Mouse (Mus musculus) gastrocnemius, postnatal 36 days (tissue): ENCODE data around the gene Des. TPM values are rescaled to one million over a fixed set of nuclear protein-coding genes. Genes with fewer than 3 reads are reported as not detected.

Experiments used
- DNase-seq, 2 experiments: peaks; one replicate each; pipeline ENCODE4 v3.0.0; 2022
- intact Hi-C: fragments of 180-260 bp; cut with DNase I; formaldehyde crosslinking; loops from one replicate; pipeline ENCODE4 v1.15.1; 2025
- total RNA-seq, 2 experiments: library from RNA; stranded (reverse); gene quantifications; 2 replicates each; pipeline ENCODE4 v1.2.3; 2021

Gene Des
- total RNA-seq, 2 experiments from 2014 or later, result 1,843 to 1,948 TPM

DNA sequence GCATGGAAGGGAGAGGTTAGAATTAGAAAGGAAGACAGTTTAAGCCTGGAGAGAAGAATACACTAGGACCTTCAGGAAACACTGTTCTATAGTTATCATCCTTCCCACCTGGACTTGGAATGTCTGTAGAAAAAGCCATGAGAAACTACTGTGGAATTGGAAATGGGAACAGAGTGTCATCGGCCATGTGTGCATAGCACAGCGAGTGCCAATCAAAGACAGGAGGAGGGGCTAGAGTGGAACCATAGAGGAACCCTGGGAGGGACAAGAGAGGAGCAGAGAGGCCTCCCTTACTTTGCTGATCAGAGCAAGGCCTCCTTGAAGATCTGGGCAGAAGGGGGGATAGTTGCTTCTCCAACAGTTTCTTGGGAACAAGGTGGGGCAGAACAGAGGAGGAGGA, 19.1 kb downstream of the Des start:
- DNase-seq, result peak in 1 of 2 experiments; percentile 5
- intact Hi-C loops, result no loop called here

DNA sequence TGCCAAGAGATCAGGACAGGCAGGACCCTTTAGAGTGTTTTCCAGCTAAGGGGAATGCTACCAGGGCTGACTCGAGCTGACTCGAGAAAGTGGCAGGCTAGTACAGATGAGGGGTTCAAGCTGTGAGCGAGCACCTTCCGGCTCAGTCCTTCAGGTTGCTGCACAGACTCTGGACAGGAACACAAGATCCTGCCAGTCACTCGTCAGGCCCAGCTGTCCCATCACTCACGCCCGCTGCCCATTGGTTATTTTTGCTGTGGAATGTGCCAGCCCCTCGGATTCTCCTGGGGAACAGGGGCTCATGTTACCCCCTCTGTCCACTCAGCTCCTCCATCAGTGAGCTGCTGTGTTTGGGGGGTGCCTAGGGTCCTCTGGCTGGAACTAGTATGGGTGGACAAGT, 19.8 kb downstream of the Des start:
- peak; percentile 54 to 60 for DNase-seq
- intact Hi-C loops, result no loop called here

DNA sequence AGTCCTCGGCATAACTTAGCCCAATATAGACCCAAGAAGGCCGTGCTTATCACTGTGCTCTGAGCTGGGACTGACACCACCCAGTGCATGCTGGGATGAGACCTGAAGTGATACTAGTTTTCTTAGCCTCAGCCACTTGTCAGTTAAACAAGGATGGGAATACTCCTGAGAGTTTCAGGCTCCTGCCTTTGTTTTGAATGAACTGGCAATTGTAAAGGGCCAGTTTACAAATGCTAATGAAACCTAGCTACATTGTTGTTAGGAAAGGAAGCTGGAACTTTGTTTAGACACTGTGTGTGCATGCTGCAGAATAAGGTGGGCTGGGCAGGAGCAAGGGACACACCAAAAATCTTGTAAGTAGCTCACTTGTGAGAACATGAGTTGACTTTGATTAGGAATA, 20.8 kb downstream of the Des start:
- DNase-seq, result no peak
- intact Hi-C loops, result no loop called here

DNA sequence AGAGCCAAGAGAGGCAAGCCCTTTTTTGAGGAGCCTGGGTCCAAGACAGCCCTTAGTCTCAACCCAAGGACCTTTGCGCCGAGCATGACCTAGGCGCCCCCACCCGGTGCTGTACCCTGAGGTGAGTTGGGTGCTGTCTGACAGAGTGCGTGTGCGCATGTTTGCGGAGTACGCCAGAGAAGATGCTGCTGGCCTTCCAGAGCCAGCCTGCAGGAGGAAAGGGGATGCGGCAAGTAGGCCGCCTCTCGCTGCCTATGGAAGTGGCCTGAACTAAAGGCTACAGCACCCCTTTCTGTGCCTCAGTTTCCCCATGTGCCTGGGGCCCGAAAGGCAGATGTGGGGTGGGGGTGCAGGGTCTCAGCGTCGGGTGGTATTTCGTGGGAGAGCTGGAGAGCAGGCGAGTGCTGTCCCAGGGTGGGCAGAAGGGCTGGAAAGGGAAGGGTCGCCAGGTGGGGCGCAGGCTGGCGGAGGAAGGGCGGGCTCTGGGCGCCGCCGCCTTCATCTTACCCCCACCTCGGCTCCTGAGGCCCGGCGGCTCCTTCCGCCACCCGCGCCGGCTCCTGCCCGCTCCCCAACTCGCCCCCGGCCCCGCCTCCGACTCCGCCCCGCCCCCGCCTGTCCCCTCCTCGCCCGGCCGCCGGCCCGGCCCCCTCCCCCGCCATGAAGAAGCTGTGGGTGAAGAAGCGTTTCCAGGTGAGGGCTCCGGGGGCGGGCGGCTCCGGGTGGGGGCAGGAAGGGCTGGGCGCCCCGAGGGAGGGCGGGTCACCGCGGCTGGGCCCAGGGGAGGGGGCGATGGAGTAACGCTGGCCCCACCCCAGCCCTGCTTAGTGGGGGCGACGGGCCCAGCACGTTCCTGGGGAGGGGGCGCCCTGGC, 21.6 kb downstream of the Des start:
- DNase-seq, result peak in 1 of 2 experiments; percentile 21
- intact Hi-C loops, result no loop called here

DNA sequence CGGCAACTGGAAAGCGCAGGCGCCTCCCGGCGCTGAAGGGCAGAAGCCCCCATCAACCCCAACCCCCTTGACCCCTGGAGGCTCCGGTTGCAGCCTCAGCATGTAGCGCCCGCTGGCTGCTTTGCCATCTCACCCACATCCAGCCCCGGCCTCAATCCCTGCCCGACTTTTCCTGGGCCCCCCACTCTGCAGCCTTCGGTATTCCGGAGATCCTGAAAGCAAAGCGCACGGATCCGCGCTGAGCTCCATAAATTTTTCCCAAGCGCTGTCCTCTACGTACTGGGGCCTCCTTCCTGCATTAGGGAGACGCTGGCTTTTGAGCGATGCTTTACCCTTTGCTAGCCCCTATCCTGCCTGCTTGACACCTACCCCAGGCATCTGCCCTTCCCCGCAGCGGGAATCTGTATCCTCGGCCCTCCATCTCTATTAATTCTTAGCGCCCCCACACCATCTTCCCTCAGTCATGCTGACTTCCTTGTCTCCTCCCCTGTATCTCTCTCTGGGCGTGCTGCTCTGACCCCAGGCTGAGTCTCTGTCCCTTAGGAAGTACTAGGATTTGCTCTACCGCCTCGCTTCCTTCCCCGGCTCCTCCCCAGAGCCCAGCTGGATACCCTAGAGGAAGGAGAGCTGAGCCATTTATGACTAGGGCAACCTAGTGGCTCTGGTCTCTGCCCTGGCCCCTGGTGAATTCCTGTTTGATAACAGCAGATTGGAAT, 22.4 kb downstream of the Des start:
- intact Hi-C loops, result no loop called here

DNA sequence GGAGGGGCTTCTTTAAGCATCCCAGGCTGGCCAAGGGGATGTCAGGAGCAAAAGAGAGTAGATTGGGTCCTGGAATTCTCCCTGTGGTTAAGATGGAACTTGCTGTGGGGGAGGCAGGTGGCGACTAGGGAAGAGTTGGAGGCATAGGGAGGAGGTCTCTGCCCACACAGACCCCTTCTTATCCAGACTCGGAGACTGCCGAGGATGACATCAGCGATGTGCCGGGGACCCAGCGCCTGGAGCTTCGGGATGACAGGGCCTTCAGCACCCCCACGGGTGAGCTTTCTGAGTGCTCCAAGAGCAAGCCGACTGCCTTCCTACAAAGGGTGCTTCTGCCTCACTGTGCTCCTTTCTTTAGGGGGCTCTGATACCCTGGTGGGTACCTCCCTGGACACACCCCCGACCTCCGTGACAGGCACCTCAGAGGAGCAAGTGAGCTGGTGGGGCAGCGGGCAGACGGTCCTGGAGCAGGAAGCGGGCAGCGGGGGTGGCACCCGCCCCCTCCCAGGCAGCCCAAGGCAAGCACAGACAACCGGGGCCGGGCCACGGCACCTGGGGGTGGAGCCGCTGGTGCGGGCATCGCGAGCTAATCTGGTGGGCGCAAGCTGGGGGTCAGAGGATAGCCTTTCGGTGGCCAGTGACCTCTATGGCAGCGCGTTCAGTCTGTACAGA, 24.5 kb downstream of the Des start:
- intact Hi-C loops, result no loop called here
- DNase-seq, result no peak

More for the DNA sequence above, 22.4 kb downstream of the Des start:
- DNase-seq, result peak in 1 of 2 experiments; percentile 20

DNA sequence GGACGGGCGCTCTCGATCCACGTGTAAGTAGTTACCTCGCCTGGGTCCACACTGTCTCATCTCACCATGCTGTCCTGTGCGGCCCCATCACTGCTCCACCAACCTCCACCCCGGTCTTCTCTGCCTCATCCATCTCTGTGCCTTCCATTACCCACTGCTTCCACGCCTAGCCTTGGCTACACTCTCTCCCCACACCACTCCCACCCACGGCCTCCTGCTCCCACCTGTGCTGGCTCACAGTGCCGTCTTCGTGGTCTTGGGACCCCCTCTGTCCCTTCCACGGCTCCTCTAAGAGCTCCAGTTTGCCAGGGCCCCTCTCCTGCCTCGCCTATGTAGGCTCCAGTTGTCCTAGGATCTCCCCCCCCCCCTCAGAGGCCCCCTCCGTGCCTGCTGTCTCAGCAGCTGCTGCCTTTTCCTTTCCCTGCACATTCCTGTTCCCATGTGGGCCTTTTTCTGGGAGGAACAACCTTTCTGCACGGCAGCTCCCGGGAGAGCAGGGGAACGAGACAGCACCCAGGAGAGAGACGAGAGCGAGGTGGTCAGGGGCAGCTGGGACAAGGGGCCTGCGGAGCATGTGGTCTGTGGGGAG, 25.1 kb downstream of the Des start:
- intact Hi-C loops, result no loop called here
- DNase-seq, result no peak

DNA sequence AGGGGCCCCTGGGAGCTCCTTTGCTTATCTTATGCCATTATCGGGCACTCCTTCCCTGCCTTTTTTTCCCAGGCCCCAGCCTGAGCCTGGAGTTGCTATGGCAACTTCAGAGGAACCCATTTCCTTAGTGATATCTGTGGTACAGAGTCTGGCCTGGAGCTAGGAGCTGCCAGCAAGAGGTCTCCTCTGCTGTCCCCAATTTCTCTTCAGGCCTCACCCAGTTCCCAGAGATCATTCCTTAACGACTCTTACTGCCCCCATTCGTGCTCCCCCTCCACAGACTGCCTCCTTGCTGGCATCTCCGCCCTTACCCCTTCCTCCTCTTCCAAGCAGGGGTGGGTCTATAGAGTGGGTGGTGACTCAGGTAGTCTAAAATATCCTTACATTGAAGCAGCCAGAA, 26.0 kb downstream of the Des start:
- intact Hi-C loops, result no loop called here
- no peak for DNase-seq

DNA sequence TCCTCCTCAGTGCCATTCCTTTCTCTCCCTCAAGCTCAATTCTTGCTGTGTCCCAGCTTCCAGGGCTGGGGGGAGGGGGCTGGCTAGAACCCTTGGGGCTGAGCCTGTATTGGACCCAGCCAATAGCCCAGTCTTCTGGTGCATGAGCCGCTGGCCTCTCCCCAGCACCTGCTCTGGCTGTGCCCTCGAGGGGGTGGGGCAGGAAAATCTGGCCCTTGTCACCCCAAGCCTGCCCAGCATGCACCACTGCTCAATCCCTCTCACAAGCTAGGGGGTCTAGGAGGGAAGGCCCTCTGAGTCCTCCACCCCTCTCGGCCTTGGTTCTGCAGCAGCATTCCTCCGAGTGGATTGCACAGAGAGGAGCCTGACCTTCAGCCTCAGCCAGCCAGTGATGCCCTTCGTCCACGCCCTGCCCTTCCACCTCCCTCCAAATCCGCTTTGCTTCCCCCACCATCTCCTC, 27.4 kb downstream of the Des start:
- peak in 1 of 2 experiments; percentile 35 for DNase-seq
- intact Hi-C loops, result no loop called here

DNA sequence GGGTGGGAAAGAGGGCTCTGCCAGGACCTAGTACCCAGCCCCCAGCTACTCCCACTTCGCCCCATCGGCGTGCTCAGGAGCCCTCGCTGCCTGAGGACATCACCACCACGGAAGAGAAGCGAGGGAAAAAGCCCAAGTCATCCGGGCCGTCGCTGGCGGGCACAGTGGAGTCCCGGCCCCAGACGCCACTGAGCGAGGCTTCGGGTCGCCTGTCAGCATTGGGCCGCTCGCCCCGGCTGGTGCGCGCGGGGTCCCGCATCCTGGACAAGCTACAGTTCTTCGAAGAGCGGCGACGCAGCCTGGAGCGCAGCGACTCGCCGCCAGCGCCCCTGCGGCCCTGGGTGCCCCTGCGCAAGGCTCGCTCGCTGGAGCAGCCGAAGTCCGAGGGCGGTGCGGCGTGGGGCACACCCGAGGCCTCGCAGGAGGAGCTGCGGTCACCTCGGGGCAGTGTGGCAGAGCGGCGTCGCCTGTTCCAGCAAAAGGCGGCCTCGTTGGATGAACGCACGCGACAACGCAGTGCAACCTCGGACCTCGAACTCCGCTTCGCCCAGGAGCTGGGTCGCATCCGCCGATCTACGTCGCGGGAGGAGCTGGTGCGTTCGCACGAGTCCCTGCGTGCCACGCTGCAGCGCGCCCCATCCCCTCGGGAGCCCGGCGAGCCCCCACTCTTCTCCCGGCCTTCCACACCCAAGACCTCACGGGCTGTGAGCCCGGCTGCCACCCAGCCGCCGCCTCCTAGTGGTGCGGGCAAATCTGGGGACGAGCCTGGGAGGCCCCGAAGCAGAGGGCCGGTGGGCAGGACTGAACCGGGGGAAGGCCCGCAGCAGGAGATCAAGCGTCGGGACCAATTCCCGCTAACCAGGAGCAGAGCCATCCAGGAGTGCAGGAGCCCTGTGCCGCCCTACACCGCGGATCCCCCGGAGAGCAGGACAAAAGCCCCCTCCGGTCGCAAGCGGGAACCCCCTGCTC, 28.1 kb downstream of the Des start:
- intact Hi-C loops, result no loop called here
- no peak for DNase-seq

DNA sequence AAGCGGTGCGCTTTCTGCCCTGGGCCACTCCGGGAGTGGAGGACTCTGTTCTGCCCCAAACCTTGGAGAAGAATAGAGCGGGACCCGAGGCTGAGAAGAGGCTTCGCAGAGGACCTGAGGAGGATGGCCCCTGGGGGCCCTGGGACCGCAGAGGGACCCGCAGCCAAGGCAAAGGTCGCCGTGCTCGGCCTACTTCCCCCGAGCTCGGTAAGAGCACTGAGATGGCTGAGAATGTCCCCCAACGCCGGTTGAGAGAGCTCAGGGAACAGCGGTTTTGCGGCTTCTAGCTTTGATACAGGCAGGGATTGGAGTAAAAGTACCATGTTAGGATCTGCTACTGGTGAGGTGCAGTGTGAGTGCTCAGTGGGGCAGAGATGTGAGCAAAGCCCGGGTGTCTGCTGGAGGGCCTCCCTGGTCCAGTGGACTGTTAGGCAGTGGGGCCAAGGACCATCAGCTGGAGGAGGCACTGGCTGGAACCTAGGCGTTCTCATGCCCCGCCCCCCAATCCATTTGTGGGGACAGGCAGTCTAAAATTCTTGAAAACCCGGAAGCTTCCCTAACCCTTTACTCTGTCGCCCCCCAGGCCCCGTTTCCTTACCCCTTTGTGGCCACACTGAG, 28.9 kb downstream of the Des start:
- no peak for DNase-seq
- intact Hi-C loops, result no loop called here

DNA sequence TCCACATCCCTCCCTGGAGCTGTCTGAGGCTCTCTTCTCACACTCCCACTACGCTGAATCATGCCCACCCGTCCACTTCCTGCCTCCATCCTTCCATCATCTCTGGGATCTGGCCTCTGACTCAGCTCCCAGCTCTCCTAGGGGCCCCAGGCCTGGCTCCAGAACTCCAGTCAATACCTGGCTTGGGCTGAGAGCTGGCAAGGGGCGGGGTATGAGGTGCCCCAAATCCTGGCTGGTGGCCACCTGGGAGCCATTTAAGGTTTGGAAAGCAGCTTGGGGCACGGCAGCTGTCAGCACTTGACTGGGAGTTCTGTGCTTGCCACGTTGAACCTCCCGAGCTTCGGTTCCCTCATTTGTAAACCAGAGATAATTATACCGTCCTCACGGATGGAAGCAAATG, 33.0 kb downstream of the Des start:
- DNase-seq, result peak; percentile 71 to 81
- intact Hi-C loops, result no loop called here

DNA sequence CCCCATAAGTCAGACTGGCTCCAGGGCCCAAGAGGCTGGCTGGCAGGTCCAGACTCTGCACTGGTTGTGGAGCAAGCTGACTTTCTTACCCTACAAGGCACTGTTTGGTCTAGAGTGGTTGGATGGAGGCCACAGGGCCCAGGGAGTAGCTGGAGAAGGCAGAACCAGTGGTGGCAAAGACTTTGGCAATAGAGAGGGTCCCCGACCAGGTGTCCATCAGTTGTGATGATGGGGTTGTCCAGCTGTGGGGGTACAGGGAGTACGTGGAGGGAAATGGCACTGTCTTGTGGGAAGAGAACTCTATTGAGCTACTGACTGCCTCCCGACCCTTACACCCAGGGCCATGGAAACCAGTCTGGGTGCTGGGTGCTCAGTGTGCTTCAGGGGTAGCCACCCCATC, 33.7 kb downstream of the Des start:
- no peak for DNase-seq
- intact Hi-C loops, result loop anchor here (2.0 kb wide), 1 partner anchor 19 kb away; the partner anchor contains the start of gene Speg

DNA sequence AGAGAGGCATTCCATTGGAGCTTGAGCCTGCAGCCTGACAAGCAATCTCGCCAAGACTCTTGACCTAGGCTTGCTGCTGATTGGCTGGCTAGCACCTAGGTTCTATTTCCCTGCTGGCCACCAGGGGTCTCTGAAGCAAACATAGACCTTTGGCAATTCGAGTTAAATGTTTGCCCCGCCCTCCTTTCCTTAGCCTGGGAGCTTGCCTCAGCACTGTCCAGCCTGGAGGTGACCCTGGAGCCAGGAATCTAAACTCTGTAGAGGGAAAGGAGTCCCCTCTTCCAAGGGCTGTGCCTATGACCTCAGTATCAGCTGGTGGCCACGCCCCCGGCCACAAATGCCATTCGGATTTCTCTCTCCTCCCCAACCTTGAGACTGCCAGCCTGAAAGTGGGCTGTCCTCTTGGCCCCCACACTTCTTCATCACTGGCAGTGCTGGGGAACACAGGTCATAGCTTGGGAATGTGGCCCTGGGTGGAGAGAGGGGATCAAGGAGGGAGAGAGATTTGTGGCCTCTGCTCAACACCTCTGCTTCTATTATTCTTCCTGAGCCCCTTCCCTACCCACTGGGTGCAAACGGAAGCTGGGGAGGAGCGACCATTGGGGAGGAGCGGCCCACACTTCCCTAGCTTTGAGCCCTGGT, 38.8 kb downstream of the Des start:
- peak; percentile 57 to 72 for DNase-seq
- intact Hi-C loops, result no loop called here

DNA sequence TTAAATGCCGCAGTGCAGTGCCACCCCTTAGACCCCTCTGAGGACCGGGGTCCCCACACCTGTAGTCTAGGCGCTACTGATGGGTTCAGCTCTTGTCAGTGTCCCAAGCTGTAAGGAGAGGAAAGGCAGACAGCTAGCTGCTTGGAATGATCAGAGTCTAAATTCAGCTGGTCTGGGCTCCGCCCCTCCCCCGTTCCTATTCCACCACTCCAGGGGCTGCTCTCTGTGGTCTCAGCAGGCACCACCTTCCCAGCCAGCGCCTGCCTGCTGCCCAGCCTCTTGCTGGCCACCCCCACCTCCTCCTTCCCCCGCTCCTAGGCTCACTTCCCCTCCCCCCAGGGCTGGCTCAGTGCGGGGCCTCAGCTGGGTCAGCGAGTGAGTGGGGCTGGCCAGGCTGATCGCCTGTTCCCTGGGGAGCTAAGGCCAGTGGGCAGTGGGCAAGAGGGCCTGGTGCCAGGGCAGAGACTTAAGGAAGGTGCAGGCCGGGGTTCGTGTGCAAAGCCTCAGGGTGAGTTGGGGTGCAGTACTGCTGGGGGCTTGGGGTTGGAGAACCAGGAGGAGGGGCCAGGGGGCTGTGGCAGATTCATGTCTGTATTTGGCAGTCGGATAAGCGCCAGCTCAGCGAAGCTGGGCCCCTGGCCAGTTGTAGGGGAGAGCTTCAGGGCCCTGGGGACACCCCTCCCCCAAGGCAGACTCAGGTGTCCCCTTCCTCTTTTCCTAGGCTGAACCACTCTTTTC, 39.8 kb downstream of the Des start:
- DNase-seq, result peak; percentile 61 to 81
- intact Hi-C loops, result no loop called here

DNA sequence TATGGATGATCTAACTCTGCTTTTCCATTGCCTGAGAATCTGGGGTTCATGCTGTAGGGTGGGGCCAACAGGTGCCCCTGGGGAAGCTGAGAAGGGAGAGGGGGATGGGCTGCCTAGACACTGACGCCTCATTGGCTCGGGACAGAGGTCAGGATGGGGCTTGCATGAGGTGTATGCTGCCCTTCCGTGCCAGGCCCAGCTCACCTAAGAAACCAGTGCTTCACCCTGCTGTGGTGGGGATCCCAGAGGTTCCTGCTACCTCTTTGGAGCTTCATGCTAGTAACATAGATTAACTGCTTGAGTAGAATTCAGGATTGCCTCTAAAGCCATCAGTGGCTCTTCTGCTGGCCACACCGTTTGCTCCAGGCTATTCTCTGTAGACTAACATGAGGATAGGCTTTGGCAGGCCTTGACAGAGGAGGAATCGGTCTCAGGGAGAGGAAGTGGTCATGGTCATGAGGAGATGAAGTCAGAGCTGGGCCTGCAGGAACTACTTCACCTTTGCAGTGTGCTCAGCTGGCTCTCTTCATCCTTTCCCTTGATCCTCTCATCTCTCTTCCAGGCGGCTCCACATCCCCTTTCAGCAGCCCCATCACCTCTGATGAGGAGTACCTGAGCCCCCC, 40.5 kb downstream of the Des start:
- intact Hi-C loops, result no loop called here

DNA sequence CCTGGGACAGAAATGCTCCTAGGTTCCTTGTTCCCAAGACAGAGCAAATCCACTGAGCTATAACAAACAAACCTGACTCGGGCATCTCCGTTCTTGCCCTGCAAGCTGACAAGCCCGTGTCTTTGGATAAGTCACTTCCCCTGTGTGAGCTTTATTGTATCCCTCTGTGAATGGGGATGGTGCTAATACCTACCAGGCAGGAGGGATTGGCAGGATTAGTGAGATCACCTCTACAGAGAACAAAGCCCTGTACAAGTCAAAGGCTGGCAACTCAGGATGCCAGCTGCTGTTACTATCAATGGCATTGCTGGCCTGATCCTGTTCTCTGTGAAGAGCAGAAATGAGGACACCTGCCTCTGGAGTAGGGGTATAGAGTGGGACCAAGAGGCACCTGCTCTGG, 45.4 kb downstream of the Des start:
- intact Hi-C loops, result loop anchor here (5.0 kb wide), 1 partner anchor 33 kb away; no protein-coding TSS in a partner anchor

More for the DNA sequence above, 40.5 kb downstream of the Des start:
- DNase-seq, result peak in 1 of 2 experiments; percentile 42

More for the DNA sequence above, 45.4 kb downstream of the Des start:
- no peak for DNase-seq
